Mouse (Mus musculus) neural tube, embryonic 15.5 days (tissue): Measurements from ENCODE around the gene Btbd16. TPM values are rescaled to one million over a fixed set of nuclear protein-coding genes. Genes with fewer than 3 reads are reported as not detected.

Experiments used
- polyA plus RNA-seq: library from polyadenylated mRNA; unstranded; fragments of >200 nt; fragmentation: Nextera tagmentation; extraction: Ambion mirVana; gene quantifications from 2 replicates; pipeline ENCODE4 v1.2.1, GENCODE M21; 2015

The Btbd16 gene
- polyA plus RNA-seq, 1 experiment from 2014 or later = not detected

Other genes with a start within 250 kb of the Btbd16 start
- gene Nsmce4a, start 201.0 kb upstream of the Btbd16 start, polyA plus RNA-seq = 74.8 and 96.9 TPM in 2 replicates
- gene Tacc2, start 196.6 kb upstream of the Btbd16 start, polyA plus RNA-seq = 53.9 and 58.9 TPM in 2 replicates
- gene Plekha1, start 91.7 kb downstream of the Btbd16 start, polyA plus RNA-seq = 53.6 and 57.9 TPM in 2 replicates
- 23.7 and 25.1 TPM in 2 replicates for gene Htra1, start 162.0 kb downstream of the Btbd16 start, polyA plus RNA-seq